Mouse (Mus musculus) urinary bladder, postnatal 0 days (tissue): ENCODE data around the gene Rpp30. TPM values are rescaled to one million over a fixed set of nuclear protein-coding genes. Genes with fewer than 3 reads are reported as not detected.

Experiments
- polyA plus RNA-seq: library from polyadenylated mRNA; unstranded; fragments of >200 nt; fragmentation: Nextera tagmentation; extraction: Ambion mirVana; gene quantifications from 2 replicates; pipeline ENCODE4 v1.2.1, GENCODE M21; 2015

The Rpp30 gene
- polyA plus RNA-seq: 44.9 and 46.8 TPM in 2 replicates

GRCm38 (mm10) chr19:36083262-36084225, at the start of gene Rpp30:
Gene Rpp30, plus strand, starts transcription at chr19:36083716.

GRCm38 (mm10) chr19:36057231-36057811, 26.2 kb upstream of the Rpp30 start, which contains the start of gene Htr7:
Gene Htr7, minus strand, starts transcription at chr19:36057507.

GRCm38 (mm10) chr19:36119783-36120471, 36.4 kb downstream of the Rpp30 start, which contains the start of gene Ankrd1:
Gene Ankrd1, minus strand, starts transcription at chr19:36120099.

Other genes with a start within 250 kb of the Rpp30 start
- 0.06 TPM in 1 of 2 replicates, not detected in the other for gene Htr7, start 26.2 kb upstream of the Rpp30 start, polyA plus RNA-seq
- 3.7 and 8.5 TPM in 2 replicates for gene Ankrd1, start 36.4 kb downstream of the Rpp30 start, polyA plus RNA-seq